Mouse (Mus musculus): ENCODE results near the gene Agk.
A peak's percentile ranks its signal among the peaks of the same experiment; 100 is the strongest.

Gene Agk

GRCm38 (mm10) chr6:40413046-40413445 lies 88.1 kb downstream of the Agk start:
- no peak for DNase-seq (ENCODE audit: low spot score)

- DNase-seq (ENCODE audit: low spot score) = no peak
Observed at GRCm38 (mm10) chr6:40413565-40413964, 88.6 kb downstream of the Agk start.

DNA sequence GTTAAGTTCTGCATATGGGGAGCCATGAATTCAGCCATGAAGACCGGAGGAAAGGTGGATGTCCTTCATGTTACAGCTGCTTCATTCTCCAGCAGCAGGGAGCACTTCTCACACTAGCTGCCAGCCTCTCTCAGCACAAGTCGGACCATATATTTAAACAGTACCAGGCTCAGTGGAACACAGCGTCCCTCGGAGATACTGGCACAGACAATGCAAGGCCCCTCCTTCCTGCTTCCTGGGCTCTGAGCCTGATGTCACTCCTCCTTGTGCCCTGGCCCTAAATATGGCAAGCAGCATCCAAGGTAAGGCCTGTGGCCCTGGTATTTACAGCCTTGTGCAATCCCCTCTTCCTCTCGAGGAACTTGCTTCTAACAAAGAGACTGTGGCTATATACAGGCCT lies 90.8 kb downstream of the Agk start:
- no peak for DNase-seq (ENCODE audit: low spot score)

DNA sequence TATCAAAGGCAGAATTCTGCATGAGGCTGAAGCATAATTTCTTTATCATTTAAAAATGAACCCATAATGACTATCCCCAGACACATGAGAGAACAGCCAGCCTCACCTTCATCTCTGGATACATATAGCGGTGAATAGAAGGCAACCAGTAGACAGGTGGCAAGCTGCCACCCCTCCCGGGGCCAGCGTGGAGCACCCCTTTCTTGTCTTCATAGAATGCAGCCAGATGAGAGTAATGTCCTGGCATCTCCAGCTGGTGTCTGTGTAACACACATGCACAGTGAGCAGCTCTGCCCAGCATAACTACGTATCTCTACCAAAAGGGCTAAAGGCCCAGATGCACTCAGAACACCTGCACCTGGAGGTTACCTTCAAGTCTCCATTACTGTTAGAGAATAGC lies 93.4 kb downstream of the Agk start:
- DNase-seq (ENCODE audit: low spot score) = no peak

DNA sequence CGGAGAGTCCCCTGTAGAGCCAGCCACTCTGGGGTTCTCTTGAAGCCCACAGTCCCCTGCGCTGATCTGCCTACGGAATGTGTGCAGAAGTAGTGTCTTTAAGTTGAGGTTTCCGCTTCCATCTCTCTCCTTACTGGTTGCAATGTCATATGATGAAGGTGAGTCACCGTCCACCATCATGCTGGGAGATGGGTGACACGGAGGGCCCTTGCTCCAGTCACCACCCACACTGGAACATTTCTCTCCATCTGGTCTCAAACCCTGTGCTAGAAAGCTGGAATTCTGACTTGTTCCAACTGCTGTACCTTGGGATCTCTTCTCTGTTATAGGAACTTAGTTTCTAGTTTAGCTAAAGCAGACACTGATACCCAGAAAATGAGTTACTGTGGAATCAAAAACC lies 96.1 kb downstream of the Agk start:
- DNase-seq (ENCODE audit: low spot score) = no peak

DNA sequence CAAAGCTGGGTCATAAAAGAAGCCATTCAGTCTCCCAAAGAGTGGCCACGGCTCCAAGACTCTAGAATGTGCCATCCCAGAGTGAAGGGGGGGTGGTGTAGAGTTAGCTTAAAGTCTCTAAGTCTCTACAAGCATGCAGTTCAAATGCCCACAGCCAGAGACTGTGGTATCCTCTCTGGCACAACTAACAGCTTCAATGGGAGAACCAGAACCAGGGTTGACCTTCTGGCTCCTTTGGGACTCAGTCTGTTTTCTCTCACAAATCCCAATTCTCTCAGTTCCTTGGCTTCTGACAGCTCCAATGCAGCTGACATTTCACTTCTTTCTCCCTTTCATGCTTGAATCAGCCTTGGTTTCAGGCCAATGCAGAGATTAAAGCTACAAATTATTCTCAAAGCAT lies 98.0 kb downstream of the Agk start:
- no peak for DNase-seq (ENCODE audit: low spot score)

DNA sequence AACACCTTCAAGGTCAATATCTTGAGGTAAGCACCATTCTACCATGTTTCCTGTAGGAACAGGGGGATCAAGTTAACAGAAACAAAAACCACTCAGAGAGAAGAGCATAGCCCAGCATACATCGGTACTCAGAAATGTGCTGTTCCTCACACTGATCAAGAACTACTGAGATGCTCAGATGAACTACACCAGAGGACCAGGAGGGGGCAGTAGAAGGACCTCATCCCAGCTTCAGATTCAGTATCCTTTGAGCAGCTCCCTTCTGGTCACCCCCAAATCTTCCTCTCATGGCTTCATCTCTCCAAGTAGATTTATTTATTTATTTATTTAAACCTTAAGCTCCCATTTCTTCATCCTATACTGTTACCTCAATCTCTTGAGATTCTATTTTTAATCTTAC lies 98.8 kb downstream of the Agk start:
- DNase-seq (ENCODE audit: low spot score) = no peak

GRCm38 (mm10) chr6:40427441-40427840 lies 102.5 kb downstream of the Agk start:
- no peak for DNase-seq (ENCODE audit: low spot score)

DNA sequence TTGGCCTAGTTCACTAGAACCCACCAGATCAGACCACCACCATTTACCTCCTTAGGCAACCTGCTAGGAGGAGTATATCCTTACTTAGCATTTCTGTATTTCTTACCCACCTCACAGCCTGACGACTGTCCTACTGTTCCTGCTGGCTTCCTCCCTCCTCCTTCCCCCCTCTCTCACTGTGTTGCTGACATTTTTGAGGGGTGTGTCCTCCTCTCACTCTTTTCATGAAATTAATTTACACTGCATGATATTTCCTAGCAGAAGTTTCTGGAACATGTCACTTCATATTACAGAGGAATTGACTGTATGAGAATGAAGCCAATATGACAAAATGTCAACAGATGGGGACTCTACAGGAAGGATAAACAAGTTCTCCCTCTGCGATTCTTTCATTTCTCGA lies 103.7 kb downstream of the Agk start:
- no peak for DNase-seq (ENCODE audit: low spot score)

DNA sequence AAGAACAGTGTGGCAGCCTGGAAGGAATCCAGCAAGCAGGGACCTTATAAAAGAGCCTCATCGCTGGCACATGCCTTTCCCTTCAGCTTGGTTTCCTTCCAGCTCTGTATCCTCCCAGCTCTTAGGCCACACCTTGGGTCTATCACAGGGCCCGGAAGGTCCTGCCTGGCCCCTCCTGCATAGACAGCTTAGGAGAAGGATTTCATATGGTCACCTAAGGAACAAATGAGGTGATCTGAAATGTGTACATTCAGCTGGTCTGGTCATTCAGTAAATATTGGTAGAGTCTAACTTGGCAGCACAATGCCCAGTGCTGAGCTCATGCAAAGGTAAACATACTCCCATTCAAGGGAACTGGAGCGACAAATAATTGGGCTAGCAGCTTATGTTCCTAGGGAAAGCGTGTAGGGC lies 104.6 kb downstream of the Agk start:
- DNase-seq (ENCODE audit: low spot score) = no peak

GRCm38 (mm10) chr6:40430251-40430650 lies 105.3 kb downstream of the Agk start:
- no peak for DNase-seq (ENCODE audit: low spot score)

DNA sequence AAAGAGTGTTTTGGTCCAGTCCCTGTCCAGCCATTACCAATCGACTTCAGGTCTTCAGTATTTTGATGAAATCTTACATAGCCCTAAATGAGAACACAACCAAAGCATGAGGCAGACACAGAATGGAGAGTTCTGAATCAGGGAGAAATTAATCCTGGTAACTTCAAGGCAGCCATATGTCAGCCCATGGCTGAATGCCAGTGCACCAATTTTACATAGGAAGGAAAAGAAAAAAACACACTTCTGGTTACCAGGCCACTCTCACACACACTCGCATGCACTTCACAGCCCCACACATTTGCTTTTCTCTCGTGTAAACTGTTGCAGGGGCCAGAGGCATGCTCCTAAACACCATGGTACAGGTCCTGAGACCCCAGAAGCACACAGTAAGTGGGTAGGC lies 105.9 kb downstream of the Agk start:
- no peak for DNase-seq (ENCODE audit: low spot score)

- no peak for DNase-seq (ENCODE audit: low spot score)
Observed at GRCm38 (mm10) chr6:40431356-40431755, 106.4 kb downstream of the Agk start.

DNA sequence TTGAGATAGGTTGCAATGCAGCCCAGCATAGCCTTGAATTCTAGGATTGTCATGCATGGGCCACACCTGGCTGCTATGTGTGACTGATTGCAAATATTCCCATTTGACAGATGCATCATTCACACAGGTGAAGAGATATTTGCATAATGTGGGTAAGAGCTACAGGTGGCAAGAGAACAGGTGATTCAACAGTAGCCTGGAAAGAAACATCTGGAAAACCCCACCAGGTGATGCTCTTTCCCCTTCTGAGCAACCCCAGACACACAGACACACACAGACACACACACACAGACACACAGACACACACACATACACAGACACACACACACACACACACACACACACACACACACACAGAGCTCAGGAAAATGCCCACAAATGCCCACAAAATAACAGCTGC lies 106.8 kb downstream of the Agk start:
- DNase-seq (ENCODE audit: low spot score) = no peak

DNA sequence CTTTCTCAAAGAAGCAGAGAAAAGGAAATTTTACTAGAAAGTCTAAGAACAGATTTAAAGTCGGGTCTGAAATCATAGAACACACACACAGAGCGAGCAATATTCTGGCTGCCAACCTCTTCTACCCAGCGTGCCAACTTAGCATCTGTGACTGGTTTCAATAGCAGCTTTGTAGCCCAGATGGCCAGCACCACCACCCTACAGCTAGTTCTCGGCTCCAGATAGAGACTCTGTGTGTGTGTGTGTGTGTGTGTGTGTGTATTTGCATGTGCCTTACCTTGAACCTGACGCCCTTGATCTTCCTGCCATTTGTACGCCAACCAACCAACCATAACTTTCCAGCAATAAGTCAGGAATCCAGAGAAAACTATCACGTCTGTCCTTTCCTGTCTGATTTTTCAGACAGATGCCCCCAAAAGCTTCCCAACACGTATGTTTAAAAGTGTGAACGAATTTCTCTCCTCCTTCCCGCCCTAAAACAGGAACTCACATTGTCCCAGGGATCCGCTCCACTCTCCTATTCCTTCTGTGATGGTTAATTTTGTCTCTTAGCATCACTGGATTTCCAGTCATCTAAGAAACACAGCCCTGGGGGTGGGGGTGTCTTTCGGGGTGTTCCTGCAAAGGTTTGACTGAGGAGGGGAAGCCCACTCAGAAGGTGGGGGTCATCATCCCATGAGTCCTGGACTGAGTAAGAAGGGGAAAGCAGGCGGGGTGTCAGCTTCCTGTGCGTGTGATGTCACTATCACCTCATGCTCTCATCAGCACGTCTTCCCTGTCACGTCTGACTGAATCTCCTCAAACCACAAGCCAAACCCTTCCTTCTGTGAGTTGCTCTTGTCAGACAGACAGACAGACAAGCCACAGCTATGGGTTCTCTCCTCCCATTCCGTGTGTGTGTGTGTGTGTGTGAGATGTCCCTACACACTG lies 107.6 kb downstream of the Agk start:
- no peak for DNase-seq (ENCODE audit: low spot score)

GRCm38 (mm10) chr6:40434697-40435096 lies 109.7 kb downstream of the Agk start:
- no peak for DNase-seq (ENCODE audit: low spot score)

- DNase-seq (ENCODE audit: low spot score) = peak; percentile 34
Observed at GRCm38 (mm10) chr6:40435151-40436046, 110.4 kb downstream of the Agk start.

- DNase-seq (ENCODE audit: low spot score) = peak; percentile 84
Observed at GRCm38 (mm10) chr6:40436047-40436483, 111.1 kb downstream of the Agk start, which contains the start of gene E330009J07Rik. E330009J07Rik (minus strand) TSS chr6:40436135.

DNA sequence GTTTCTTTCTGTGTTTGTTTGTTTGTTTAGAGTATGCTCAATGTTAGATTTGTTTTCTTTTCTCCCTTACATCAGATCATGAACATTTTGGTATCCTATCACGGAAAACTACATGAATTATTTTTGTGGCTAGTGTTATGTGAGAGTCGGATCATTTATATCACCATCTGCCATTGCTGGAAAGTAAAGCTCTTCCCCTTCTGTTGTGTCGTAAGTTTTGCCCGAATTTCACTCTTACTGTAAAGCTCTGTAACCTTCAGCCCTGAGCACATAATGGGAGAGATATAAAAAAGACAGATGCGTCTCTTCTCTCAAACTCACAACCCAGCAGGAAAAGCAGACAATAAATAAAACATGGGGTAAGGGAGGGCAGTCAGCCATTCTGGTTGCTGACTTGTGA lies 114.0 kb downstream of the Agk start, which contains the start of gene Wee2:
TSS of gene Wee2 (plus strand) at position 153 of the 400 bp plus-strand sequence.
- DNase-seq (ENCODE audit: low spot score) = no peak

- DNase-seq (ENCODE audit: low spot score) = no peak
Observed at GRCm38 (mm10) chr6:40439731-40440130, 114.8 kb downstream of the Agk start.

DNA sequence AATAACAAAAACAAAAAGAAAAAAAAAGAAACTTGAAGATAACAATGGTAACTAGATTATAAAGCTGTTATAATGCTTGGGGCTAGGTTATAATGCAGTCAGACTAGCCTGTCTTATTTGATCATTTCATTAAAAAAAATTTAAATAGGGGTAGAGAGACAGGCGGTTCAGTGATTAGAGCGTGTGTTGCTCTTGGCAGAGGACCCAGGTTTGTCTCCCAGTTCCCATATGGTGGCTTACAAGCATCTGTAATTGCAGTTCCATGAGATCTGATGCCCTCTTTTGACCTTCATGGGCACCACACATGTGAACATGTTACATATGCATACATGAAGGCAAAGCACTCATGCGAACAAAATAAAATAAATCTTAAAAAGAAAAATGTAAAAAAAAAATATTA lies 116.3 kb downstream of the Agk start:
- DNase-seq (ENCODE audit: low spot score) = no peak

DNA sequence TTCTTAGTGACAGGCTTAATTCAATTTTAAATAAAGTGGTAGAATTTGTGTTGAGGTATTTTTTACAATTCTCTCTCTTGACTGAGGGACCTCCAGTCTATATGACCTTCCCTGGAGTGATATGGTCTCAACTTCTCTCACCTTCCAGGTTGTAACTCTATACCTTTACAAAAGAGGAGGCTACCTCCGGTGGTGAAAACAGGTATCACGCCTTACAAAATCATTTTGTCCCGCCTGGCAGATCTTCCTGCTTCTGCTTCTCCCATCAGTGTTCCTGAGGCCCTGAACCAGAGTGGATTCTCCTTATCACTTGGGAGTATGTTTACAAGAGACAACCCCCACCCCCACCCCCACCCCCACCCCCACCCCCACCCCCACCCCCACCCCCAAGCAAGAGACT lies 116.8 kb downstream of the Agk start:
- DNase-seq (ENCODE audit: low spot score) = no peak
